In the genomic region with DNA sequence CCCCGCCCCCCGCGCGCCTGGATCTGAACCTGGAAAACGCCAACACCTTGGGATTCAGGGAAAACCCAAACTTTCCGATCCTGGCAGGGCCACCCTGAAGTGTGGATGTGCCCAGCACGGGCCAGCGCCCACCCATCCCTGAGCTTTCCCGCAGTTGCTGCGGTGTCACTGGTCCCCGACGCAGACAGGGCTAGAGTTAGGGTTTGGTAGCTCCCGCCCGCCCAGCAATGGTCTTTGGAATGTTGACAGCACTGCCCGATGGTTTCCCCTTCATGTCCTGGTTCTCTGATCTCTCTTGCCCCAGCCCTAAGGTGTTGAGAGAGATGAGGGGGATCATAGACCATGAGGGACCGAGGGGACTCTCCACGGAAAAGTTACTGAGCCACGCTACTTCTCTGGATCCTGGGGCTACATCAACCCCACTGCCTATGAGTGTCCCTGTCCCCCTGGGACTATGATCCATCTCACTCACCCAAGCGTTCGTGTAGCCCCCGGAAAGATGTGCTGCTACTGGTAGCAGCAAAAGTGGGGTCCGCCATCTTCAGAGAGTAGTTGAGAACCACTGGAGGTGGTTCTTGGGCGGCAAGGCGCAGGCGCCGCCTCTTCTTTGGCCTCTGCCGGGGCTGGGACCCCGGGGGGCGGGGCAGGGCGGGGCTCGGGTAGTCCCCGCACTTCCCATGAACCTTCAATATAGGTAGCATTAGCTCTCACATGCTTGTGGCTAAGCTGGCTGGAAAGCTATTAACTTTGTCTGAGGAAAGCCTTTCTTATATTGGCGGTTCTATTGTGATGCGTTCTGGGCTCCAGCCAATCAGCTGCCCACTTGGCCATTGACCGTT, we compare ENCODE assay signal across 9 mouse cellular contexts. TPM values are rescaled to one million over a fixed set of nuclear protein-coding genes. Genes with fewer than 3 reads are reported as not detected.
A peak's percentile ranks its signal among the peaks of the same experiment; 100 is the strongest.
DNase-seq lines count a peak whose midpoint lies in the region; ATAC-seq lines count a peak whose summit lies in the region.
"Had no signal": no experiment of that assay in that cellular context is flagged by ENCODE, and none has a peak within 500 bp of the region (broad histone marks: within the 10 kb centered on the region; RNA-seq: fewer than 3 reads in every experiment).

TSS of gene Map7d3 (minus strand) at position 562 of the 839 bp plus-strand sequence.

- peak; percentile 93 for DNase-seq in heart, adult 11 months
- no peak for DNase-seq in heart, adult 8-10 months (ENCODE audit: low spot score)
- peak; percentile 56 for DNase-seq in embryonic facial prominence, embryonic 10.5 days (ENCODE audit: low spot score)
- peak; percentile 20 to 28 for DNase-seq in heart, postnatal 10 days
- peak; percentile 21 for DNase-seq in yolk sac, embryonic 10.5 days (ENCODE audit: low spot score)
- no peak for DNase-seq in frontal cortex, postnatal 25 days (ENCODE audit: low spot score in 2 of 2)

- intact Hi-C loops in heart, postnatal 10 days (cut with DNase I), result no loop called here

- no peak for ATAC-seq in limb, embryonic 15.5 days (ENCODE audit: insufficient number of reproducible peaks, low FRiP score, low TSS enrichment, low read depth)
- peak; percentile 83 for ATAC-seq in midbrain, embryonic 13.5 days

- no peaks in the 10 kb centered on the region for H3K36me3 ChIP-seq in embryonic facial prominence, embryonic 10.5 days (replicated peaks)
- no peaks in the 10 kb centered on the region for H3K36me3 ChIP-seq in limb, embryonic 15.5 days
- H3K36me3 ChIP-seq in midbrain, embryonic 13.5 days, result no peaks in the 10 kb centered on the region
- H3K36me3 ChIP-seq: G1E had no signal

- H3K9me3 ChIP-seq in embryonic facial prominence, embryonic 10.5 days, result no peaks in the 10 kb centered on the region
- H3K9me3 ChIP-seq in limb, embryonic 15.5 days, result no peaks in the 10 kb centered on the region
- H3K9me3 ChIP-seq in midbrain, embryonic 13.5 days, result no peaks in the 10 kb centered on the region
- H3K9me3 ChIP-seq: G1E had no signal

- peak within 1 kb of the TSS; percentile 53 for H3K4me2 ChIP-seq in limb, embryonic 15.5 days
- peak within 1 kb of the TSS; percentile 68 for H3K4me2 ChIP-seq in midbrain, embryonic 13.5 days (replicated peaks)

- H3K4me1 ChIP-seq in embryonic facial prominence, embryonic 10.5 days, result no peaks in the 10 kb centered on the region
- H3K4me1 ChIP-seq in limb, embryonic 15.5 days, result no peaks in the 10 kb centered on the region
- no peaks in the 10 kb centered on the region for H3K4me1 ChIP-seq in midbrain, embryonic 13.5 days (replicated peaks)

- H3K27ac ChIP-seq in embryonic facial prominence, embryonic 10.5 days (replicated peaks), result no peak within 1 kb of the TSS; the same call in 1 of the 2 replicates
- H3K27ac ChIP-seq in limb, embryonic 15.5 days, result no peak within 1 kb of the TSS
- H3K27ac ChIP-seq in midbrain, embryonic 13.5 days, result no peak within 1 kb of the TSS

- H3K27me3 ChIP-seq in embryonic facial prominence, embryonic 10.5 days (replicated peaks; ENCODE audit: low read depth, poor library complexity, severe bottlenecking), result no peaks in the 10 kb centered on the region
- H3K27me3 ChIP-seq in limb, embryonic 15.5 days, result no peaks in the 10 kb centered on the region
- no peaks in the 10 kb centered on the region for H3K27me3 ChIP-seq in midbrain, embryonic 13.5 days

- 19% methylated on average over 35 of the region's 35 CpGs for WGBS in embryonic facial prominence, embryonic 10.5 days
- WGBS in limb, embryonic 15.5 days, result 19% methylated on average over 35 of the region's 35 CpGs
- WGBS in midbrain, embryonic 13.5 days, result 19% methylated on average over 35 of the region's 35 CpGs

- peak within 1 kb of the TSS; percentile 61 for H3K4me3 ChIP-seq in embryonic facial prominence, embryonic 10.5 days
- peak within 1 kb of the TSS; percentile 47 for H3K4me3 ChIP-seq in limb, embryonic 15.5 days
- peak within 1 kb of the TSS; percentile 42 for H3K4me3 ChIP-seq in midbrain, embryonic 13.5 days (replicated peaks)

- no peak within 1 kb of the TSS for H3K9ac ChIP-seq in limb, embryonic 15.5 days
- no peak within 1 kb of the TSS for H3K9ac ChIP-seq in midbrain, embryonic 13.5 days (replicated peaks)

RNA-seq across cellular contexts. Expression of gene Map7d3, which starts in this region (rescaled TPM):
- total RNA-seq in heart, adult 8-10 months (2022), result under 1 TPM; 0.20 to 0.52 (median 0.38) TPM
- 2.1 and 2.5 TPM in 2 replicates for polyA plus RNA-seq in embryonic facial prominence, embryonic 10.5 days (2016; fragmentation: Nextera tagmentation; extraction: Ambion mirVana)
- 1 to 10 TPM; 1.7 to 2.1 TPM for total RNA-seq in heart, postnatal 10 days (2021)
- 3.3 and 3.7 TPM in 2 replicates for polyA plus RNA-seq in limb, embryonic 15.5 days (2015; fragmentation: Nextera tagmentation; extraction: Ambion mirVana)
- 0.86 and 1.1 TPM in 2 replicates for polyA plus RNA-seq in midbrain, embryonic 13.5 days (2015; fragmentation: Nextera tagmentation; extraction: Ambion mirVana)
- total RNA-seq: G1E had no signal
- polyA plus RNA-seq: G1E had no signal

Comparison
In these comparisons a context has a peak if more than half of its experiments do, and no peak if none do; other contexts are left out.
1. DNase-seq: peak in heart, adult 11 months (single experiment), embryonic facial prominence, embryonic 10.5 days (single experiment), heart, postnatal 10 days (2 of 2) and yolk sac, embryonic 10.5 days (single experiment); none in heart, adult 8-10 months (single experiment) and frontal cortex, postnatal 25 days (0 of 2).
2. Peak in every context shown above with its lines, with median percentiles within 50 percentile points of each other: H3K4me3 ChIP-seq.